Mouse (Mus musculus) MEL (cell line): ENCODE results near the gene Uba52.
A peak's percentile ranks its signal among the peaks of the same experiment; 100 is the strongest.

Experiments used
- CTCF ChIP-seq, 3 experiments: IDR thresholded peaks in 2 of 3; conservative IDR thresholded peaks in 1 of 3; 2 replicates each; pipeline ENCODE4 v1.5.1; 2011 to 2012; ENCODE audit warnings: low read length in 3 of 3, low read depth in 2 of 3, mild to moderate bottlenecking in 2 of 3, improper control_type of control experiment in 1 of 3, inconsistent platforms in 1 of 3, mixed read lengths in 1 of 3, moderate library complexity in 1 of 3; ENCODE audit not compliant: control insufficient read depth in 1 of 3, insufficient read depth in 1 of 3, poor library complexity in 1 of 3, severe bottlenecking in 1 of 3
- E2F4 ChIP-seq: IDR thresholded peaks from 2 replicates; pipeline ENCODE4 v1.6.1; 2011; ENCODE audit warnings: low read depth, low read length, improper control_type of control experiment, borderline replicate concordance
- ETS1 ChIP-seq: IDR thresholded peaks from 2 replicates; pipeline ENCODE4 v1.6.1; 2012; ENCODE audit warnings: low read depth, mild to moderate bottlenecking, inconsistent platforms, low read length, improper control_type of control experiment, moderate library complexity
- JUND ChIP-seq: IDR thresholded peaks from 2 replicates; pipeline ENCODE4 v1.6.1; 2011; ENCODE audit warnings: low read depth, mild to moderate bottlenecking, improper control_type of control experiment, low read length
- MAFK ChIP-seq: IDR thresholded peaks from 2 replicates; pipeline ENCODE4 v1.6.1; 2011; ENCODE audit warnings: low read depth, mild to moderate bottlenecking, low read length, improper control_type of control experiment, borderline replicate concordance
- MXI1 ChIP-seq: IDR thresholded peaks from 2 replicates; pipeline ENCODE4 v1.6.1; 2011; ENCODE audit warnings: mild to moderate bottlenecking, low read depth, low read length, improper control_type of control experiment
- POLR2A ChIP-seq, 2 experiments: IDR thresholded peaks; 2 replicates each; pipeline ENCODE4 v1.6.1; 2011 to 2012; ENCODE audit warnings: low read length in 2 of 2, mild to moderate bottlenecking in 2 of 2, control low read depth in 1 of 2, improper control_type of control experiment in 1 of 2, low read depth in 1 of 2, moderate library complexity in 1 of 2; ENCODE audit not compliant: control insufficient read depth in 1 of 2, insufficient read depth in 1 of 2, poor library complexity in 1 of 2
- SMC3 ChIP-seq: IDR thresholded peaks from 2 replicates; pipeline ENCODE4 v1.6.1; 2011; ENCODE audit warnings: low read depth, low read length, improper control_type of control experiment
- TCF12 ChIP-seq: IDR thresholded peaks from 2 replicates; pipeline ENCODE4 v1.6.1; 2014; ENCODE audit warnings: low read depth, mild to moderate bottlenecking, inconsistent platforms, low read length, improper control_type of control experiment, moderate library complexity
- USF1 ChIP-seq: IDR thresholded peaks from 2 replicates; pipeline ENCODE4 v1.6.1; 2014; ENCODE audit warnings: low read depth, mild to moderate bottlenecking, inconsistent platforms, low read length, improper control_type of control experiment, moderate library complexity
- ZKSCAN1 ChIP-seq: IDR thresholded peaks from 2 replicates; pipeline ENCODE4 v1.6.1; 2012; ENCODE audit warnings: low read depth, mild to moderate bottlenecking, inconsistent platforms, low read length, improper control_type of control experiment, moderate library complexity

DNA sequence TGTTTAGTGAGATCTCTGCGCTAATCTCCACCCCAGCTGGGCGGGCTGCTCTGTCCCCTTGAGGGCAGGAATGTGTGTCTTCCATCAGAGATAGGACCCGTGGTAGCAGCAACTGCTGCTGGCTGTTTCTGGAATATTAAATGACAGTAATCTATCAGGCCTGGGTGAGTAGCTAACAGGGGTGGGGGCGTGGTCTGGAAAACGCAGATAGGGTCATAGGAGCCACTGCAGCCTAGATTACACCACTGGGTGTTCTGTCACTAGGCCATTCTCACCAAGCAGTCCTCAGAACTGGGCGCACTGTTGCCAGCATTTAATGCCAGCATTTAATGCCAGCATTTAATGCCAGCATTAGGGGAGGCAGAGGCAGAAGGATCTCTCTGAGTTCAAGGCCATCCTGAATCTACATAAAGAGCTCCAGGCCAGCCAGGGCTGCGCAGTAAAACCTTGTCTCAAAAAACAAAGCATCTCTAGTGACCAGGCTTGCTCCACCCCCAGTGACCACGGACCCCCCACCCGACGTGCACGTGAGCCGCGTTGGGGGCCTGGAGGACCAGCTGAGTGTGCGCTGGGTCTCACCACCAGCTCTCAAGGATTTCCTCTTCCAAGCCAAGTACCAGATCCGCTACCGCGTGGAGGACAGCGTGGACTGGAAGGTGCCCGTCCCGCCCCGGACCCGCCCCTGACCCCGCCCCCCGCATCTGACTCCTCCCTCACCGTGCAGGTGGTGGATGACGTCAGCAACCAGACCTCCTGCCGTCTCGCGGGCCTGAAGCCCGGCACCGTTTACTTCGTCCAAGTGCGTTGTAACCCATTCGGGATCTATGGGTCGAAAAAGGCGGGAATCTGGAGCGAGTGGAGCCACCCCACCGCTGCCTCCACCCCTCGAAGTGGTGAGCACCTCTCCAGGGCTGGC is 10.0 kb downstream of the Uba52 start:
- TF ChIP-seq CTCF (IDR thresholded peaks at IDR 0.05 in 2 of 3, conservative IDR thresholded peaks at IDR 0.05 in 1 of 3; ENCODE audit: control insufficient read depth in 1 of 3, insufficient read depth in 1 of 3, low read depth in 2 of 3, low read length in 3 of 3, poor library complexity in 1 of 3, severe bottlenecking in 1 of 3) (no peak), POLR2A (IDR thresholded peaks at IDR 0.05; ENCODE audit: control insufficient read depth in 1 of 2, insufficient read depth in 1 of 2, low read depth in 1 of 2, low read length in 2 of 2, poor library complexity in 1 of 2) (peak in 1 of 2 experiments; percentile 53; a peak in 1 of 4 replicates), E2F4 (no peak), JUND (no peak), TCF12 (0 out of 2 replicates have a peak, but pooled peaks have one; percentile 19), USF1 (no peak), MAFK (no peak), ETS1 (0 out of 2 replicates have a peak, but pooled peaks have one; percentile 30), SMC3 (no peak), ZKSCAN1 (no peak), MXI1 (peak; percentile 67; the same call in 1 of the 2 replicates)
